Mouse (Mus musculus) heart, embryonic 14.5 days (tissue): Measurements from ENCODE around the gene Map7. TPM values are rescaled to one million over a fixed set of nuclear protein-coding genes. Genes with fewer than 3 reads are reported as not detected.

Experiments used
- ATAC-seq: fragments of 200-750 bp; cut with Nextera tagmentation; 2 replicates; pipeline ENCODE4 v1.8.0; 2017; ENCODE audit warnings: low read depth, moderate TSS enrichment; ENCODE audit not compliant: insufficient number of reproducible peaks, insufficient read depth, low FRiP score
- H3K27ac ChIP-seq, 2 experiments: fragments of 200-500 bp in 1 of 2; fragments of 300-500 bp in 1 of 2; sonication (generic) in 1 of 2; replicated peaks in 1 of 2; 2 replicates each; pipeline ENCODE4 v1.5.1; 2012 to 2014; ENCODE audit warnings: low read depth in 2 of 2, low read length in 2 of 2, control low read depth in 1 of 2, mild to moderate bottlenecking in 1 of 2, mixed read lengths in 1 of 2; ENCODE audit not compliant: control insufficient read depth in 1 of 2, insufficient read depth in 1 of 2
- H3K27me3 ChIP-seq: fragments of 300-500 bp; sonication (generic); 2 replicates; pipeline ENCODE4 v1.6.1; 2014; ENCODE audit warnings: mild to moderate bottlenecking, low read length, control low read depth; ENCODE audit not compliant: control insufficient read depth, insufficient read depth
- H3K36me3 ChIP-seq: fragments of 300-500 bp; sonication (generic); 2 replicates; pipeline ENCODE4 v1.6.1; 2014; ENCODE audit warnings: mild to moderate bottlenecking, control low read depth, low read length, mixed read lengths; ENCODE audit not compliant: control insufficient read depth, insufficient read depth
- H3K4me1 ChIP-seq, 2 experiments: fragments of 200-500 bp in 1 of 2; fragments of 300-500 bp in 1 of 2; sonication (generic) in 1 of 2; 2 replicates each; pipeline ENCODE4 v1.6.1; 2012 to 2014; ENCODE audit warnings: low read length in 2 of 2, control low read depth in 1 of 2, mixed read lengths in 1 of 2; ENCODE audit not compliant: control insufficient read depth in 2 of 2, insufficient read depth in 2 of 2
- H3K4me2 ChIP-seq: fragments of 300-500 bp; sonication (generic); 2 replicates; pipeline ENCODE4 v1.6.1; 2014; ENCODE audit warnings: mild to moderate bottlenecking, low read length
- H3K4me3 ChIP-seq, 2 experiments: fragments of 200-500 bp in 1 of 2; fragments of 300-500 bp in 1 of 2; sonication (generic) in 1 of 2; 2 replicates each; pipeline ENCODE4 v1.5.1; 2012 to 2014; ENCODE audit warnings: low read length in 2 of 2, mild to moderate bottlenecking in 2 of 2, control low read depth in 1 of 2, low read depth in 1 of 2, moderate library complexity in 1 of 2; ENCODE audit not compliant: control insufficient read depth in 1 of 2, insufficient read depth in 1 of 2
- H3K9ac ChIP-seq: fragments of 300-500 bp; sonication (generic); 2 replicates; pipeline ENCODE4 v1.6.1; 2014; ENCODE audit warnings: mild to moderate bottlenecking, low read length
- H3K9me3 ChIP-seq: fragments of 300-500 bp; sonication (generic); 2 replicates; pipeline ENCODE4 v1.6.1; 2016; ENCODE audit warnings: low read length, control low read depth; ENCODE audit not compliant: control insufficient read depth
- WGBS: fragments of 180-500 bp; shearing (Covaris S2); extraction: QIAGEN DNeasy Blood & Tissue Kit; methylation state at CpG from one replicate; pipeline ENCODE4 v1.1.7; 2014; 5-methylcytosine and 5-hydroxymethylcytosine counted together
- polyA plus RNA-seq: library from polyadenylated mRNA; unstranded; fragments of >200 nt; fragmentation: Nextera tagmentation; extraction: Ambion mirVana; gene quantifications from 2 replicates; pipeline ENCODE4 v1.2.1, GENCODE M21; 2014

The Map7 gene
- polyA plus RNA-seq, result 5.2 and 6.6 TPM in 2 replicates

GRCm38 (mm10) chr10:20148130-20148772, at the start of gene Map7:
Map7 (plus strand) TSS chr10:20148471.
- 5% methylated on average over 51 of the region's 51 CpGs for WGBS
- peak within 1 kb of the TSS in 1 of 2 experiments; percentile 31; a peak in 2 of 4 replicates for H3K27ac ChIP-seq
- no peaks in the 10 kb centered on the region; a peak in 1 of 4 replicates for H3K4me1 ChIP-seq
- ATAC-seq, result no peak
- no peaks in the 10 kb centered on the region for H3K9me3 ChIP-seq
- H3K9ac ChIP-seq, result peak within 1 kb of the TSS; percentile 80
- peaks cover 6% of the 10 kb centered on the region; the same call in 1 of the 2 replicates for H3K36me3 ChIP-seq
- H3K27me3 ChIP-seq, result peaks cover 13% of the 10 kb centered on the region; the same call in 1 of the 2 replicates
- H3K4me3 ChIP-seq, result peak within 1 kb of the TSS; percentile 63 to 77
- H3K4me2 ChIP-seq, result peak within 1 kb of the TSS; percentile 91

GRCm38 (mm10) chr10:20101456-20101855, 46.8 kb upstream of the Map7 start:
- no peak overlapping the region for H3K9ac ChIP-seq
- ATAC-seq, result no peak

GRCm38 (mm10) chr10:20104271-20104931, 43.9 kb upstream of the Map7 start:
- peaks cover 10 to 17% of the 10 kb centered on the region in 2 experiments for H3K4me1 ChIP-seq
- WGBS, result 56% methylated on average over 8 of the region's 8 CpGs
- ATAC-seq, result peak; percentile 64; the same call in 1 of the 2 replicates
- H3K36me3 ChIP-seq, result peaks cover 46% of the 10 kb centered on the region
- no peaks in the 10 kb centered on the region for H3K9me3 ChIP-seq
- no peak overlapping the region for H3K4me2 ChIP-seq
- no peak overlapping the region for H3K27ac ChIP-seq
- no peak overlapping the region for H3K4me3 ChIP-seq
- no peaks in the 10 kb centered on the region for H3K27me3 ChIP-seq
- H3K9ac ChIP-seq, result no peak overlapping the region

More at GRCm38 (mm10) chr10:20101456-20101855, 46.8 kb upstream of the Map7 start:
- H3K27me3 ChIP-seq, result no peaks in the 10 kb centered on the region
- 88% methylated on average over 6 of the region's 6 CpGs for WGBS
- H3K27ac ChIP-seq, result no peak overlapping the region
- H3K4me2 ChIP-seq, result no peak overlapping the region
- no peak overlapping the region for H3K4me3 ChIP-seq
- peaks cover 10 to 17% of the 10 kb centered on the region in 2 experiments for H3K4me1 ChIP-seq
- peaks cover 26% of the 10 kb centered on the region for H3K36me3 ChIP-seq
- no peaks in the 10 kb centered on the region for H3K9me3 ChIP-seq

- Histone ChIP-seq H3K4me3 (no peak overlapping the region), H3K27me3 (no peaks in the 10 kb centered on the region), H3K4me2 (no peak overlapping the region), H3K4me1 (peaks cover 10 to 17% of the 10 kb centered on the region in 2 experiments), H3K27ac (0 out of 4 replicates have a peak overlapping the region, but pooled peaks of 1 of the 2 experiments have one; percentile 30), H3K36me3 (peaks cover 41% of the 10 kb centered on the region), H3K9ac (no peak overlapping the region), H3K9me3 (no peaks in the 10 kb centered on the region)
- no peak for ATAC-seq
- 77% methylated on average over 4 of the region's 4 CpGs for WGBS
Observed at GRCm38 (mm10) chr10:20105575-20105974, 42.7 kb upstream of the Map7 start.

- no peak overlapping the region for H3K9ac ChIP-seq
- no peak overlapping the region for H3K4me3 ChIP-seq
- H3K27me3 ChIP-seq, result no peaks in the 10 kb centered on the region
- H3K36me3 ChIP-seq, result peaks cover 34% of the 10 kb centered on the region
- WGBS, result 95% methylated on average over 14 of the region's 14 CpGs
- H3K4me1 ChIP-seq, result peaks cover 10 to 17% of the 10 kb centered on the region in 2 experiments
- no peaks in the 10 kb centered on the region for H3K9me3 ChIP-seq
- H3K4me2 ChIP-seq, result no peak overlapping the region
- no peak for ATAC-seq
- no peak overlapping the region for H3K27ac ChIP-seq
Observed at GRCm38 (mm10) chr10:20107031-20107430, 41.2 kb upstream of the Map7 start.

- Histone ChIP-seq H3K27ac (no peak overlapping the region), H3K9ac (no peak overlapping the region), H3K9me3 (no peaks in the 10 kb centered on the region), H3K4me3 (no peak overlapping the region), H3K4me1 (no peaks in the 10 kb centered on the region), H3K36me3 (peaks cover 51% of the 10 kb centered on the region), H3K4me2 (no peak overlapping the region), H3K27me3 (no peaks in the 10 kb centered on the region)
- no peak for ATAC-seq
- WGBS, result 86% methylated on average over 5 of the region's 5 CpGs
Observed at GRCm38 (mm10) chr10:20111508-20111907, 36.8 kb upstream of the Map7 start.

GRCm38 (mm10) chr10:20112026-20112973, 36.0 kb upstream of the Map7 start:
- Histone ChIP-seq H3K4me2 (no peak overlapping the region), H3K27ac (no peak overlapping the region), H3K27me3 (no peaks in the 10 kb centered on the region), H3K4me3 (no peak overlapping the region), H3K36me3 (peaks cover 49% of the 10 kb centered on the region), H3K4me1 (no peaks in the 10 kb centered on the region), H3K9me3 (no peaks in the 10 kb centered on the region), H3K9ac (no peak overlapping the region)
- WGBS, result 83% methylated on average over 18 of the region's 18 CpGs
- no peak for ATAC-seq
